Mouse (Mus musculus): ENCODE results near the gene Tspan11.

Gene Tspan11

GRCm38 (mm10) chr6:127887511-127888421 lies at the start of gene Tspan11:
TSS of gene Tspan11 (plus strand) at chr6:127887589.
- no peak for DNase-seq (ENCODE audit: low read depth, low spot score)

- DNase-seq (ENCODE audit: low read depth, low spot score) = no peak
Observed at GRCm38 (mm10) chr6:127837910-127838309, 49.5 kb upstream of the Tspan11 start.

- DNase-seq (ENCODE audit: low read depth, low spot score) = no peak
Observed at GRCm38 (mm10) chr6:127839538-127839937, 47.9 kb upstream of the Tspan11 start.

- no peak for DNase-seq (ENCODE audit: low read depth, low spot score)
Observed at GRCm38 (mm10) chr6:127840171-127840570, 47.2 kb upstream of the Tspan11 start.

- no peak for DNase-seq (ENCODE audit: low read depth, low spot score)
Observed at GRCm38 (mm10) chr6:127841326-127841725, 46.1 kb upstream of the Tspan11 start.

GRCm38 (mm10) chr6:127846521-127846920 lies 40.9 kb upstream of the Tspan11 start:
- DNase-seq (ENCODE audit: low read depth, low spot score) = no peak

GRCm38 (mm10) chr6:127849496-127849895 lies 37.9 kb upstream of the Tspan11 start:
- no peak for DNase-seq (ENCODE audit: low read depth, low spot score)

GRCm38 (mm10) chr6:127851611-127852010 lies 35.8 kb upstream of the Tspan11 start:
- no peak for DNase-seq (ENCODE audit: low read depth, low spot score)

GRCm38 (mm10) chr6:127853241-127853640 lies 34.1 kb upstream of the Tspan11 start:
- no peak for DNase-seq (ENCODE audit: low read depth, low spot score)

- DNase-seq (ENCODE audit: low read depth, low spot score) = no peak
Observed at GRCm38 (mm10) chr6:127853771-127854687, 33.4 kb upstream of the Tspan11 start.

GRCm38 (mm10) chr6:127854688-127855013 lies 32.7 kb upstream of the Tspan11 start:
- no peak for DNase-seq (ENCODE audit: low read depth, low spot score)

- no peak for DNase-seq (ENCODE audit: low read depth, low spot score)
Observed at GRCm38 (mm10) chr6:127855711-127856295, 31.6 kb upstream of the Tspan11 start.

GRCm38 (mm10) chr6:127861951-127862350 lies 25.4 kb upstream of the Tspan11 start:
- no peak for DNase-seq (ENCODE audit: low read depth, low spot score)

GRCm38 (mm10) chr6:127865391-127865790 lies 22.0 kb upstream of the Tspan11 start:
- DNase-seq (ENCODE audit: low read depth, low spot score) = no peak

GRCm38 (mm10) chr6:127868546-127868945 lies 18.8 kb upstream of the Tspan11 start:
- no peak for DNase-seq (ENCODE audit: low read depth, low spot score)

- no peak for DNase-seq (ENCODE audit: low read depth, low spot score)
Observed at GRCm38 (mm10) chr6:127869121-127869520, 18.3 kb upstream of the Tspan11 start.

- DNase-seq (ENCODE audit: low read depth, low spot score) = peak; percentile 85
Observed at GRCm38 (mm10) chr6:127870345-127871324, 16.8 kb upstream of the Tspan11 start.

GRCm38 (mm10) chr6:127871436-127871835 lies 16.0 kb upstream of the Tspan11 start:
- no peak for DNase-seq (ENCODE audit: low read depth, low spot score)

- DNase-seq (ENCODE audit: low read depth, low spot score) = no peak
Observed at GRCm38 (mm10) chr6:127872581-127872980, 14.8 kb upstream of the Tspan11 start.

GRCm38 (mm10) chr6:127875883-127876282 lies 11.5 kb upstream of the Tspan11 start:
- peak; percentile 52 for DNase-seq (ENCODE audit: low read depth, low spot score)

- no peak for DNase-seq (ENCODE audit: low read depth, low spot score)
Observed at GRCm38 (mm10) chr6:127876436-127876835, 11.0 kb upstream of the Tspan11 start.
